Mouse (Mus musculus) MEL (cell line): Measurements from ENCODE around the gene Cd44. TPM values are rescaled to one million over a fixed set of nuclear protein-coding genes. Genes with fewer than 3 reads are reported as not detected.
A peak's percentile ranks its signal among the peaks of the same experiment; 100 is the strongest.

ENCODE experiments used
- DNase-seq: peaks from one replicate; pipeline ENCODE4 v3.0.0; 2011; ENCODE audit warnings: low read depth, low spot score
- H3K27ac ChIP-seq: 2 replicates; pipeline ENCODE4 v1.5.1; 2012; ENCODE audit warnings: low read depth, mild to moderate bottlenecking, control low read depth, low read length, moderate library complexity; ENCODE audit not compliant: control insufficient read depth
- H3K27me3 ChIP-seq, 2 experiments: fragments of 150-350 bp in 1 of 2; sonication (generic) in 1 of 2; 2 replicates each; pipeline ENCODE4 v1.6.1; 2012; ENCODE audit warnings: low read length in 2 of 2, mild to moderate bottlenecking in 2 of 2, improper control_type of control experiment in 1 of 2, moderate library complexity in 1 of 2; ENCODE audit not compliant: insufficient read depth in 2 of 2, control insufficient read depth in 1 of 2
- H3K36me3 ChIP-seq, 2 experiments: 2 replicates each; pipeline ENCODE4 v1.6.1; 2012 to 2014; ENCODE audit warnings: low read length in 2 of 2, improper control_type of control experiment in 1 of 2, inconsistent platforms in 1 of 2, mild to moderate bottlenecking in 1 of 2; ENCODE audit not compliant: insufficient read depth in 2 of 2, control insufficient read depth in 1 of 2
- H3K4me1 ChIP-seq, 2 experiments: fragments of 150-350 bp in 1 of 2; sonication (generic) in 1 of 2; 2 replicates each; pipeline ENCODE4 v1.6.1; 2012; ENCODE audit warnings: low read length in 2 of 2, improper control_type of control experiment in 1 of 2, mild to moderate bottlenecking in 1 of 2; ENCODE audit not compliant: insufficient read depth in 2 of 2, control insufficient read depth in 1 of 2
- H3K4me3 ChIP-seq, 2 experiments: fragments of 150-350 bp in 1 of 2; sonication (generic) in 1 of 2; 2 replicates each; pipeline ENCODE4 v1.5.1; 2012; ENCODE audit warnings: low read depth in 2 of 2, low read length in 2 of 2, mild to moderate bottlenecking in 2 of 2, moderate library complexity in 2 of 2, control low read depth in 1 of 2, improper control_type of control experiment in 1 of 2; ENCODE audit not compliant: control insufficient read depth in 1 of 2, insufficient read depth in 1 of 2
- H3K79me2 ChIP-seq: 2 replicates; pipeline ENCODE4 v1.6.1; 2012; ENCODE audit warnings: mild to moderate bottlenecking, low read length, moderate library complexity; ENCODE audit not compliant: control insufficient read depth, poor library complexity, insufficient read depth
- H3K9ac ChIP-seq: 2 replicates; pipeline ENCODE4 v1.6.1; 2012; ENCODE audit warnings: low read depth, mild to moderate bottlenecking, control low read depth, low read length, moderate library complexity; ENCODE audit not compliant: control insufficient read depth, poor library complexity, severe bottlenecking
- H3K9me3 ChIP-seq: fragments of 150-350 bp; sonication (generic); replicated peaks from 2 replicates; pipeline ENCODE4 v1.6.1; 2012; ENCODE audit warnings: mild to moderate bottlenecking, low read length, improper control_type of control experiment, moderate library complexity; ENCODE audit not compliant: insufficient read depth
- BHLHE40 ChIP-seq: IDR thresholded peaks from 2 replicates; pipeline ENCODE4 v1.6.1; 2012; ENCODE audit warnings: low read depth, mild to moderate bottlenecking, inconsistent platforms, low read length, improper control_type of control experiment, borderline replicate concordance
- CHD2 ChIP-seq: IDR thresholded peaks from 2 replicates; pipeline ENCODE4 v1.6.1; 2011; ENCODE audit warnings: low read length, improper control_type of control experiment
- CTCF ChIP-seq, 3 experiments: IDR thresholded peaks in 2 of 3; conservative IDR thresholded peaks in 1 of 3; 2 replicates each; pipeline ENCODE4 v1.5.1; 2011 to 2012; ENCODE audit warnings: low read length in 3 of 3, low read depth in 2 of 3, mild to moderate bottlenecking in 2 of 3, improper control_type of control experiment in 1 of 3, inconsistent platforms in 1 of 3, mixed read lengths in 1 of 3, moderate library complexity in 1 of 3; ENCODE audit not compliant: control insufficient read depth in 1 of 3, insufficient read depth in 1 of 3, poor library complexity in 1 of 3, severe bottlenecking in 1 of 3
- E2F4 ChIP-seq: IDR thresholded peaks from 2 replicates; pipeline ENCODE4 v1.6.1; 2011; ENCODE audit warnings: low read depth, low read length, improper control_type of control experiment, borderline replicate concordance
- ELF1 ChIP-seq: IDR thresholded peaks from 2 replicates; pipeline ENCODE4 v1.6.1; 2014; ENCODE audit warnings: low read depth, mild to moderate bottlenecking, inconsistent platforms, low read length, improper control_type of control experiment, moderate library complexity
- EP300 ChIP-seq, 2 experiments: IDR thresholded peaks; 2 replicates each; pipeline ENCODE4 v1.6.1; 2011; ENCODE audit warnings: improper control_type of control experiment in 2 of 2, low read length in 2 of 2, low read depth in 1 of 2, mild to moderate bottlenecking in 1 of 2
- ETS1 ChIP-seq: IDR thresholded peaks from 2 replicates; pipeline ENCODE4 v1.6.1; 2012; ENCODE audit warnings: low read depth, mild to moderate bottlenecking, inconsistent platforms, low read length, improper control_type of control experiment, moderate library complexity
- GABPA ChIP-seq: IDR thresholded peaks from 2 replicates; pipeline ENCODE4 v1.6.1; 2012; ENCODE audit warnings: low read depth, mild to moderate bottlenecking, inconsistent platforms, low read length, improper control_type of control experiment, moderate library complexity
- GATA1 ChIP-seq: IDR thresholded peaks from 2 replicates; pipeline ENCODE4 v1.6.1; 2011; ENCODE audit warnings: low read depth, low read length, improper control_type of control experiment
- HCFC1 ChIP-seq: IDR thresholded peaks from 2 replicates; pipeline ENCODE4 v1.6.1; 2012; ENCODE audit warnings: low read depth, mild to moderate bottlenecking, inconsistent platforms, low read length, improper control_type of control experiment, moderate library complexity
- JUND ChIP-seq: IDR thresholded peaks from 2 replicates; pipeline ENCODE4 v1.6.1; 2011; ENCODE audit warnings: low read depth, mild to moderate bottlenecking, improper control_type of control experiment, low read length
- KAT2A ChIP-seq: conservative IDR thresholded peaks from 2 replicates; pipeline ENCODE4 v1.6.1; 2012; ENCODE audit warnings: low read depth, low read length, improper control_type of control experiment, inconsistent platforms
- MAFK ChIP-seq: IDR thresholded peaks from 2 replicates; pipeline ENCODE4 v1.6.1; 2011; ENCODE audit warnings: low read depth, mild to moderate bottlenecking, low read length, improper control_type of control experiment, borderline replicate concordance
- MAX ChIP-seq: IDR thresholded peaks from 2 replicates; pipeline ENCODE4 v1.6.1; 2011; ENCODE audit warnings: low read length, improper control_type of control experiment
- MAZ ChIP-seq: IDR thresholded peaks from 2 replicates; pipeline ENCODE4 v1.6.1; 2012; ENCODE audit warnings: low read depth, mild to moderate bottlenecking, inconsistent platforms, low read length, improper control_type of control experiment
- MEF2A ChIP-seq: IDR thresholded peaks from 2 replicates; pipeline ENCODE4 v1.6.1; 2014; ENCODE audit warnings: low read depth, mild to moderate bottlenecking, inconsistent platforms, low read length, improper control_type of control experiment; ENCODE audit not compliant: poor library complexity, insufficient replicate concordance, severe bottlenecking; ENCODE audit errors: extremely low read depth
- MXI1 ChIP-seq: IDR thresholded peaks from 2 replicates; pipeline ENCODE4 v1.6.1; 2011; ENCODE audit warnings: mild to moderate bottlenecking, low read depth, low read length, improper control_type of control experiment
- MYB ChIP-seq: IDR thresholded peaks from 2 replicates; pipeline ENCODE4 v1.6.1; 2011; ENCODE audit warnings: mild to moderate bottlenecking, low read depth, low read length, improper control_type of control experiment
- MYC ChIP-seq: IDR thresholded peaks from 2 replicates; pipeline ENCODE4 v1.6.1; 2011; ENCODE audit warnings: low read depth, mild to moderate bottlenecking, low read length, improper control_type of control experiment, moderate library complexity
- NELFE ChIP-seq: IDR thresholded peaks from 2 replicates; pipeline ENCODE4 v1.6.1; 2011; ENCODE audit warnings: low read depth, low read length, improper control_type of control experiment
- NRF1 ChIP-seq: IDR thresholded peaks from 2 replicates; pipeline ENCODE4 v1.6.1; 2014; ENCODE audit warnings: low read depth, mild to moderate bottlenecking, inconsistent platforms, low read length, improper control_type of control experiment, moderate library complexity; ENCODE audit not compliant: poor library complexity, insufficient read depth, severe bottlenecking
- POLR2A ChIP-seq, 2 experiments: IDR thresholded peaks; 2 replicates each; pipeline ENCODE4 v1.6.1; 2011 to 2012; ENCODE audit warnings: low read length in 2 of 2, mild to moderate bottlenecking in 2 of 2, control low read depth in 1 of 2, improper control_type of control experiment in 1 of 2, low read depth in 1 of 2, moderate library complexity in 1 of 2; ENCODE audit not compliant: control insufficient read depth in 1 of 2, insufficient read depth in 1 of 2, poor library complexity in 1 of 2
- POLR2AphosphoS2 ChIP-seq: IDR thresholded peaks from 2 replicates; pipeline ENCODE4 v1.6.1; 2011; ENCODE audit warnings: low read length, improper control_type of control experiment
- POLR2AphosphoS5 ChIP-seq: IDR thresholded peaks from 2 replicates; pipeline ENCODE4 v1.6.1; 2012; ENCODE audit warnings: low read depth, borderline replicate concordance, mild to moderate bottlenecking, inconsistent platforms, low read length, moderate library complexity, mixed read lengths
- RAD21 ChIP-seq: IDR thresholded peaks from 2 replicates; pipeline ENCODE4 v1.6.1; 2011; ENCODE audit warnings: mild to moderate bottlenecking, low read depth, low read length, improper control_type of control experiment
- RCOR1 ChIP-seq: IDR thresholded peaks from 2 replicates; pipeline ENCODE4 v1.6.1; 2012; ENCODE audit warnings: low read depth, mild to moderate bottlenecking, inconsistent platforms, low read length, improper control_type of control experiment
- SIN3A ChIP-seq: IDR thresholded peaks from 2 replicates; pipeline ENCODE4 v1.6.1; 2012; ENCODE audit warnings: low read length, improper control_type of control experiment, inconsistent platforms
- SMC3 ChIP-seq: IDR thresholded peaks from 2 replicates; pipeline ENCODE4 v1.6.1; 2011; ENCODE audit warnings: low read depth, low read length, improper control_type of control experiment
- TAL1 ChIP-seq: IDR thresholded peaks from 2 replicates; pipeline ENCODE4 v1.6.1; 2012; ENCODE audit warnings: mild to moderate bottlenecking, inconsistent platforms, low read length, moderate library complexity, mixed read lengths
- TBP ChIP-seq: IDR thresholded peaks from 2 replicates; pipeline ENCODE4 v1.8.0; 2011; ENCODE audit warnings: low read depth, low read length, improper control_type of control experiment
- TCF12 ChIP-seq: IDR thresholded peaks from 2 replicates; pipeline ENCODE4 v1.6.1; 2014; ENCODE audit warnings: low read depth, mild to moderate bottlenecking, inconsistent platforms, low read length, improper control_type of control experiment, moderate library complexity
- UBTF ChIP-seq: IDR thresholded peaks from 2 replicates; pipeline ENCODE4 v1.6.1; 2012; ENCODE audit warnings: low read depth, mild to moderate bottlenecking, inconsistent platforms, low read length, improper control_type of control experiment, moderate library complexity, borderline replicate concordance; ENCODE audit not compliant: insufficient read depth
- USF1 ChIP-seq: IDR thresholded peaks from 2 replicates; pipeline ENCODE4 v1.6.1; 2014; ENCODE audit warnings: low read depth, mild to moderate bottlenecking, inconsistent platforms, low read length, improper control_type of control experiment, moderate library complexity
- USF2 ChIP-seq, 2 experiments: IDR thresholded peaks; 2 replicates each; pipeline ENCODE4 v1.6.1; 2011 to 2012; ENCODE audit warnings: improper control_type of control experiment in 2 of 2, low read length in 2 of 2, borderline replicate concordance in 1 of 2, inconsistent platforms in 1 of 2, low read depth in 1 of 2, mild to moderate bottlenecking in 1 of 2; ENCODE audit not compliant: insufficient read depth in 1 of 2
- ZC3H11A ChIP-seq: IDR thresholded peaks from 2 replicates; pipeline ENCODE4 v1.6.1; 2012; ENCODE audit warnings: low read depth, mild to moderate bottlenecking, inconsistent platforms, low read length, improper control_type of control experiment
- ZKSCAN1 ChIP-seq: IDR thresholded peaks from 2 replicates; pipeline ENCODE4 v1.6.1; 2012; ENCODE audit warnings: low read depth, mild to moderate bottlenecking, inconsistent platforms, low read length, improper control_type of control experiment, moderate library complexity
- ZMIZ1 ChIP-seq: IDR thresholded peaks from 2 replicates; pipeline ENCODE4 v1.6.1; 2012; ENCODE audit warnings: low read depth, mild to moderate bottlenecking, inconsistent platforms, low read length, improper control_type of control experiment, moderate library complexity
- ZNF384 ChIP-seq: IDR thresholded peaks from 2 replicates; pipeline ENCODE4 v1.6.1; 2012; ENCODE audit warnings: low read depth, mild to moderate bottlenecking, inconsistent platforms, low read length, improper control_type of control experiment
- polyA plus RNA-seq, 2 experiments: library from polyadenylated mRNA; stranded (reverse) in 1 of 2; unstranded in 1 of 2; fragments of >175 nt in 1 of 2; fragments of >200 nt in 1 of 2; gene quantifications; 2 replicates each; pipeline versions ENCODE4 v1.2.1 to v1.2.4; 2012; ENCODE audit warnings: low replicate concordance in 2 of 2, low read depth in 1 of 2; ENCODE audit not compliant: insufficient read length in 2 of 2, insufficient read depth in 1 of 2, missing spikeins in 1 of 2
- total RNA-seq: library from RNA; depleted of rRNA; stranded (reverse); fragments of 300-350 nt; gene quantifications from 2 replicates; pipeline ENCODE4 v1.2.3, GENCODE M21; 2012

Cd44 gene
- total and polyA plus RNA-seq, 3 experiments, result 43.8 to 226 (median 53.9) TPM

DNA sequence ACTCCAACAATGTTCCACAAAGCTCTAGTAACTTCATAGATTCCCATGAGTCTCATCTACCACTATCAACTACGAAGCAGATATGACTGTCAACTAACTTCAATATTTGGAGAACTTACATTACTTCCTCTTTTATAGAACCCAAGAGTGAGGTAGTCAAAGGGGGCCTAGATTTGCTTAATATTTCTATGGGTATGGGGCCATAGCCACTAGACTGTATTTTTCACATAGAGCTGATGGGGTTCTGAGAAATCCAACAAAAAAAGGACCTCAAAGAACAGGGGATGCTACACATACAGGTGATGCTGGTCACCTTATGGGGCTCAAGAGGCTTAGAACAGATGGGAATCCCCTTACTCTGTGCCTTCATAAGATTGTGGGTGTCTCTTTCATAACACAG lies 14.3 kb downstream of the Cd44 start:
- DNase-seq, result peak; percentile 76
- H3K4me1 ChIP-seq, result peaks cover 28 to 44% of the 10 kb centered on the region in 2 experiments
- peak overlapping the region; percentile 64 for H3K27ac ChIP-seq
- no peak overlapping the region for H3K4me3 ChIP-seq
- H3K36me3 ChIP-seq, result peaks cover 9 to 58% of the 10 kb centered on the region in 2 experiments
- H3K27me3 ChIP-seq, result no peaks in the 10 kb centered on the region
- no peaks in the 10 kb centered on the region for H3K9me3 ChIP-seq
- peaks cover 56% of the 10 kb centered on the region for H3K79me2 ChIP-seq
- H3K9ac ChIP-seq, result no peak overlapping the region
- TF ChIP-seq MYB (no peak), BHLHE40 (no peak), MAZ (no peak), POLR2AphosphoS2 (no peak), RAD21 (no peak), TAL1 (peak; percentile 41), HCFC1 (no peak), ZMIZ1 (no peak), EP300 (IDR thresholded peaks at IDR 0.05; ENCODE audit: low read depth in 1 of 2, low read length in 2 of 2) (peak; percentile 54 to 70; a peak in 3 of 4 replicates), MEF2A (no peak), SMC3 (no peak), TCF12 (peak; percentile 37; the same call in 1 of the 2 replicates), MAX (no peak), GATA1 (peak; percentile 52; the same call in 1 of the 2 replicates), NRF1 (no peak), JUND (no peak), POLR2A (IDR thresholded peaks at IDR 0.05; ENCODE audit: control insufficient read depth in 1 of 2, insufficient read depth in 1 of 2, low read depth in 1 of 2, low read length in 2 of 2, poor library complexity in 1 of 2) (no peak), ZNF384 (no peak), KAT2A (no peak), GABPA (no peak), E2F4 (no peak), TBP (no peak), USF2 (IDR thresholded peaks at IDR 0.05; ENCODE audit: borderline replicate concordance in 1 of 2, insufficient read depth in 1 of 2, low read depth in 1 of 2, low read length in 2 of 2) (no peak), MXI1 (no peak), ZKSCAN1 (no peak), NELFE (no peak), CHD2 (no peak), POLR2AphosphoS5 (no peak), ZC3H11A (no peak), USF1 (no peak), UBTF (no peak), MYC (no peak), RCOR1 (peak; percentile 51; the same call in 1 of the 2 replicates), MAFK (no peak), SIN3A (no peak), CTCF (IDR thresholded peaks at IDR 0.05 in 2 of 3, conservative IDR thresholded peaks at IDR 0.05 in 1 of 3; ENCODE audit: control insufficient read depth in 1 of 3, insufficient read depth in 1 of 3, low read depth in 2 of 3, low read length in 3 of 3, poor library complexity in 1 of 3, severe bottlenecking in 1 of 3) (no peak), ELF1 (no peak), ETS1 (peak; percentile 58; the same call in 1 of the 2 replicates)
